Mouse (Mus musculus): Measurements from ENCODE around the gene Atp5s.

DNA sequence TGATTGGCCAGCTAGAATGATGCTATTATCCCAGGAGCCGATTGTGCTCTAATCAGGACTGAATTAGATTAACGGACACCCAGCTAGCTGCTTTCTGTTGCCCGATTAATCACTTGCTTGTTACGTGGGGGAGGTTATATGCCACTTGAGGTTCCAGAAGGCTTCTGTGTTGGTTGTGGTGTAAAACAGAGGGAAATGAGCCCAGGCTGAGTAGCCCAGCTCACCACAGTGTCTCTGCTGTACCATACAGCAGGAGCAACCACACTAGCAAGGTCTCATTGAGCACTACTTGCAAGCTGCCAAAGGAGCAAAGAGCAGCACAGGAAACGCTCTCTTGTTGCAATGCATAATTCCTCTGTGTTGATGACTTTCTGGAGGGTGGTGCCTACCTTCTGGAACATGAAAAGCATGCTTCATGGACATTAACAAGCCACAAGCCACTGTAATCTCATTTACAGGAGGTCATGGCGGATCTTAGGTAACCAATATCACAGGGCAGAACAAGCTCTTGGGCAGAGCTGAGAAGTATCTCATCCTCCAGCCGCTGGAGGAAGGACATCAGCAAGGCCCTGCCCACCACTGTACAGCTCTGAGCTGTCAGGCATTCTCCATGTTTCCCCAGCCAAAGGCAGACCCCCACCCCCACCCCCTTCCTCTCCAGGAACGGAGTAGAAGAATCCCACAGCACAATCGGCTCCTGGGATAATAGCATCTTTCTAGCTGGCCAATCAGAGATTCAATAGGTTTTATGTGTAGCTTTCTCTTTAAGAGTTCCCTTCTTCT lies 42.9 kb downstream of the Atp5s start:
- no peak for TF ChIP-seq EP300 (IDR thresholded peaks at IDR 0.05)
- no peak for TF ChIP-seq CTCF (IDR thresholded peaks at IDR 0.05)

All from lung, postnatal 0 days (tissue).